Comparison of ENCODE assay signal across 8 mouse cellular contexts in genomic region chr10:81545161-81545747, GRCm38 (mm10). TPM values are rescaled to one million over a fixed set of nuclear protein-coding genes. Genes with fewer than 3 reads are reported as not detected.
DNase-seq lines count a peak whose midpoint lies in the region; ATAC-seq lines count a peak whose summit lies in the region.

Gene Gna11, minus strand, starts transcription at chr10:81545190.

- peak within 1 kb of the TSS; percentile 81 for H3K27ac ChIP-seq in forebrain, embryonic 14.5 days (ENCODE audit: low read depth, low read length)
- H3K27ac ChIP-seq in neural tube, embryonic 15.5 days (replicated peaks): peak within 1 kb of the TSS; percentile 92

- 1% methylated on average over 58 of the region's 59 CpGs for WGBS in forebrain, embryonic 14.5 days
- WGBS in neural tube, embryonic 15.5 days: under 1% methylated on average over 59 of the region's 59 CpGs

- H3K27me3 ChIP-seq in forebrain, embryonic 14.5 days (replicated peaks; ENCODE audit: control insufficient read depth, insufficient read depth, low read length): no peaks in the 10 kb centered on the region
- H3K27me3 ChIP-seq in neural tube, embryonic 15.5 days (replicated peaks): no peaks in the 10 kb centered on the region

- peak; percentile 97 for ATAC-seq in forebrain, embryonic 14.5 days
- ATAC-seq in neural tube, embryonic 15.5 days (ENCODE audit: low FRiP score): peak; percentile 96

- peaks cover 12% of the 10 kb centered on the region for H3K4me1 ChIP-seq in forebrain, embryonic 14.5 days (ENCODE audit: control insufficient read depth, insufficient read depth, low read length)
- peaks cover 40% of the 10 kb centered on the region for H3K4me1 ChIP-seq in neural tube, embryonic 15.5 days

- H3K9ac ChIP-seq in forebrain, embryonic 14.5 days (ENCODE audit: low read length): peak within 1 kb of the TSS; percentile 95
- peak within 1 kb of the TSS; percentile 98 for H3K9ac ChIP-seq in neural tube, embryonic 15.5 days (replicated peaks)

- H3K4me3 ChIP-seq in forebrain, embryonic 14.5 days (ENCODE audit: low read depth, low read length): peak within 1 kb of the TSS; percentile 94
- H3K4me3 ChIP-seq in neural tube, embryonic 15.5 days (replicated peaks): peak within 1 kb of the TSS; percentile 74

- peak; percentile 96 for DNase-seq in ES-CJ7 (ENCODE audit: low read depth, low spot score)
- peak; percentile 100 for DNase-seq in cerebellum, adult 11 months
- peak; percentile 100 for DNase-seq in forebrain, embryonic 14.5 days (ENCODE audit: low spot score)
- peak; percentile 100 for DNase-seq in heart, postnatal 14 days
- peak; percentile 100 for DNase-seq in layer of hippocampus, adult 11-12 months (ENCODE audit: low spot score)
- peak; percentile 99 to 100 for DNase-seq in lung, adult 18-20 months
- peak; percentile 99 for DNase-seq in testis, postnatal 14 days (ENCODE audit: low spot score)

- intact Hi-C loops in heart, postnatal 14 days (cut with DNase I): loop anchor here (10.0 kb wide), 1 partner anchor 160 kb away; the partner anchor contains the start of genes Dohh, Gm48551 and Gm48552

- H3K9me3 ChIP-seq in forebrain, embryonic 14.5 days (replicated peaks; ENCODE audit: control insufficient read depth, low read length): no peaks in the 10 kb centered on the region
- no peaks in the 10 kb centered on the region for H3K9me3 ChIP-seq in neural tube, embryonic 15.5 days (replicated peaks)

- peak within 1 kb of the TSS; percentile 99 for H3K4me2 ChIP-seq in forebrain, embryonic 14.5 days (ENCODE audit: low read length)
- H3K4me2 ChIP-seq in neural tube, embryonic 15.5 days: peak within 1 kb of the TSS; percentile 83

- H3K36me3 ChIP-seq in forebrain, embryonic 14.5 days (ENCODE audit: control insufficient read depth, insufficient read depth, low read length): no peaks in the 10 kb centered on the region
- H3K36me3 ChIP-seq in neural tube, embryonic 15.5 days: no peaks in the 10 kb centered on the region

RNA-seq across cellular contexts. Expression of gene Gna11, which starts in this region (rescaled TPM):
- 97.6 and 98.9 TPM in 2 replicates for polyA plus RNA-seq in forebrain, embryonic 14.5 days (2014; fragmentation: Nextera tagmentation; extraction: Ambion mirVana)
- total RNA-seq in heart, postnatal 14 days (2021): 10 to 100 TPM; 50.6 to 51.6 TPM
- polyA plus RNA-seq in neural tube, embryonic 15.5 days (2015; fragmentation: Nextera tagmentation; extraction: Ambion mirVana): 91.1 and 102 TPM in 2 replicates

Comparison
In these comparisons a context has a peak if more than half of its experiments do, and no peak if none do; other contexts are left out.
1. Peak in every context shown above with its lines: DNase-seq, ATAC-seq, H3K4me3 ChIP-seq and H3K27ac ChIP-seq.